Mouse (Mus musculus): Measurements from ENCODE around the gene Uevld.

GRCm38 (mm10) chr7:46876841-46877240, 81.5 kb downstream of the Uevld start:
- TF ChIP-seq CTCF (IDR thresholded peaks at IDR 0.05; ENCODE audit: low read depth) (no peak), EP300 (IDR thresholded peaks at IDR 0.05; ENCODE audit: low read depth) (no peak)
